Mouse (Mus musculus) frontal cortex, adult 2 months (tissue): Measurements from ENCODE around the gene Tas2r135. TPM values are rescaled to one million over a fixed set of nuclear protein-coding genes. Genes with fewer than 3 reads are reported as not detected.

ENCODE experiments used
- DNase-seq, 2 experiments: peaks; one replicate each; pipeline ENCODE4 v3.0.0; 2022; ENCODE audit warnings: low spot score in 1 of 2; ENCODE audit errors: extremely low spot score in 1 of 2
- polyA plus RNA-seq: library from polyadenylated mRNA; depleted of rRNA; stranded (reverse); fragments of >200 nt; gene quantifications from 2 replicates; pipeline ENCODE4 v1.2.3, GENCODE M21; 2012

The Tas2r135 gene
- polyA plus RNA-seq, 1 experiment, result 0.14 TPM

GRCm38 (mm10) chr6:42373669-42374430, 31.4 kb upstream of the Tas2r135 start:
- no peak for DNase-seq

GRCm38 (mm10) chr6:42374701-42375100, 30.5 kb upstream of the Tas2r135 start:
- no peak for DNase-seq

- DNase-seq, result no peak
Measured at GRCm38 (mm10) chr6:42375131-42375530, 30.1 kb upstream of the Tas2r135 start.

- DNase-seq, result no peak
Measured at GRCm38 (mm10) chr6:42376016-42376415, 29.2 kb upstream of the Tas2r135 start.

GRCm38 (mm10) chr6:42376504-42377019, 28.7 kb upstream of the Tas2r135 start:
- no peak for DNase-seq

GRCm38 (mm10) chr6:42377280-42377679, 28.0 kb upstream of the Tas2r135 start:
- DNase-seq, result no peak

- no peak for DNase-seq
Measured at GRCm38 (mm10) chr6:42379551-42379950, 25.7 kb upstream of the Tas2r135 start.

GRCm38 (mm10) chr6:42380416-42381144, 24.7 kb upstream of the Tas2r135 start:
- peak in 1 of 2 experiments; percentile 63 for DNase-seq

GRCm38 (mm10) chr6:42381221-42381620, 24.0 kb upstream of the Tas2r135 start:
- no peak for DNase-seq

- DNase-seq, result no peak
Measured at GRCm38 (mm10) chr6:42381916-42382381, 23.3 kb upstream of the Tas2r135 start.

GRCm38 (mm10) chr6:42383360-42383759, 21.9 kb upstream of the Tas2r135 start:
- DNase-seq, result no peak

GRCm38 (mm10) chr6:42385635-42386034, 19.6 kb upstream of the Tas2r135 start:
- peak in 1 of 2 experiments; percentile 46 for DNase-seq

GRCm38 (mm10) chr6:42391796-42392330, 13.4 kb upstream of the Tas2r135 start:
- DNase-seq, result no peak

GRCm38 (mm10) chr6:42395960-42396809, 9.0 kb upstream of the Tas2r135 start:
- DNase-seq, result peak in 1 of 2 experiments; percentile 26

GRCm38 (mm10) chr6:42397041-42397657, 8.1 kb upstream of the Tas2r135 start:
- no peak for DNase-seq

GRCm38 (mm10) chr6:42398285-42398684, 6.9 kb upstream of the Tas2r135 start:
- DNase-seq, result no peak

- no peak for DNase-seq
Measured at GRCm38 (mm10) chr6:42398998-42399397, 6.2 kb upstream of the Tas2r135 start.

GRCm38 (mm10) chr6:42399938-42400337, 5.3 kb upstream of the Tas2r135 start, which contains the start of gene Tas2r143:
Gene Tas2r143, plus strand, starts transcription at chr6:42400238.
- DNase-seq, result no peak

- DNase-seq, result peak in 1 of 2 experiments; percentile 20
Measured at GRCm38 (mm10) chr6:42419443-42419842, 14.2 kb downstream of the Tas2r135 start.

- DNase-seq, result no peak
Measured at GRCm38 (mm10) chr6:42421439-42421838, 16.2 kb downstream of the Tas2r135 start.
